Comparison of ENCODE assay signal across 12 mouse cellular contexts in the genomic region with DNA sequence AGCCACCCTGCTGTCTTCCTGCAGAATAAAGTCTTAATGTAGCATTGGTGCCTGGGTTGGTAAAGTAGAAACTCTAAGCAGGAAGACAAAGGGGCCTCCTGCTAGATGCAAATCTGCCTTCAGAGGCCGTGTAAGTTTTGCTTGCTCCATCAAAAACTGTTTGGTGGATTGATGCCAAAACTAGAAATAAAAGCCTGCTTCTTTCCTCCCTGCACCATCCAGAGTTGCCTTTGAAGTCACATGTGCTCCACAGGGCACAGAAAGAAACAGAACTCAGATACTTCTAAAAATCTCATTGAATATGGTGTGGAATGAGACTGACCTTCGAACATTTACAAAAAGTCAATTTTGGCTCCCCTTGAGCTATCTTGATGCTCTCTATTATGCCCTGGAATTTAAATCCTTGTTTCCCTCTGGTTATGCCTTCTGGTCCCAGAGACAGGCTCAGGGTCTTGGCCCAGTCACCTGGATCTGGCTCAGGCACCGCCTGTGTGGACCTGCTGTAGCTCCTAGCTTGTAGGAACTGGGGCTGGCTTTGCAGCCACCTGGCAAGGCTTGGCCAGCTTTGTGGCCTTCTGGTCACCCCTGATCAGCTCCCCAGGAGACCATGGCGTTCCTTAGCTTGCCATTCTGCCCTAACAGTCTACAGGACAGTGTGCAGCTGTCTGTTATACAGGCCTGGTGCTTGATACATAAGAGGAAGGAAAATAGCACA. TPM values are rescaled to one million over a fixed set of nuclear protein-coding genes. Genes with fewer than 3 reads are reported as not detected.
DNase-seq lines count a peak whose midpoint lies in the region; ATAC-seq and TF ChIP-seq lines count a peak whose summit lies in the region.
"Had no signal": no experiment of that assay in that cellular context is flagged by ENCODE, and none has a peak within 500 bp of the region (broad histone marks: within the 10 kb centered on the region; RNA-seq: fewer than 3 reads in every experiment).

No protein-coding gene starts in this region.

- H3K27me3 ChIP-seq in limb, embryonic 14.5 days (ENCODE audit: control insufficient read depth, insufficient read depth, low read length) = no peaks in the 10 kb centered on the region
- H3K27me3 ChIP-seq: liver, embryonic 13.5 days had no signal

- no peak overlapping the region for H3K4me3 ChIP-seq in limb, embryonic 14.5 days (replicated peaks; ENCODE audit: low read length)
- H3K4me3 ChIP-seq: liver, embryonic 13.5 days; midbrain, embryonic 12.5 days had no signal

- H3K36me3 ChIP-seq in limb, embryonic 14.5 days (ENCODE audit: control insufficient read depth, insufficient read depth, low read length) = no peaks in the 10 kb centered on the region
- H3K36me3 ChIP-seq: liver, embryonic 13.5 days; midbrain, embryonic 12.5 days had no signal

- ATAC-seq in limb, embryonic 14.5 days (ENCODE audit: low FRiP score, low read depth) = no peak

- WGBS in limb, embryonic 14.5 days = 50% methylated on average over 4 of the region's 4 CpGs

- H3K27ac ChIP-seq in limb, embryonic 14.5 days (replicated peaks; ENCODE audit: low read depth, low read length) = peak overlapping the region; percentile 34
- H3K27ac ChIP-seq: liver, embryonic 13.5 days; midbrain, embryonic 12.5 days had no signal

- H3K4me1 ChIP-seq in limb, embryonic 14.5 days (ENCODE audit: control insufficient read depth, insufficient read depth, low read length) = 0 out of 2 replicates have a peak, but pooled peaks cover 3% of the 10 kb centered on the region
- H3K4me1 ChIP-seq: liver, embryonic 13.5 days had no signal

- intact Hi-C loops in left cerebral cortex, postnatal 4 days (cut with DNase I) = no loop called here
- intact Hi-C loops in left cerebral cortex, postnatal 36 days (cut with DNase I) = no loop called here

- no peaks in the 10 kb centered on the region for H3K9me3 ChIP-seq in limb, embryonic 14.5 days (ENCODE audit: control insufficient read depth, low read length)
- H3K9me3 ChIP-seq: liver, embryonic 13.5 days; midbrain, embryonic 12.5 days had no signal

- peak; percentile 10 for DNase-seq in adrenal gland, postnatal 25 days
- no peak for DNase-seq in adrenal gland, postnatal 14 days
- peak; percentile 67 for DNase-seq in left cerebral cortex, postnatal 4 days
- no peak for DNase-seq in left cerebral cortex, postnatal 36 days (ENCODE audit: low spot score in 2 of 2)
- peak; percentile 96 for DNase-seq in cerebellum, adult 9-11 months
- peak; percentile 39 for DNase-seq in limb, embryonic 14.5 days (ENCODE audit: low spot score)
- no peak for DNase-seq in retina, postnatal 1 day
- DNase-seq in gastrocnemius, postnatal 10 days = no peak
- DNase-seq: gastrocnemius, postnatal 36 days; heart, postnatal 10 days; liver, embryonic 13.5 days had no signal

- no peak overlapping the region for H3K4me2 ChIP-seq in limb, embryonic 14.5 days (replicated peaks; ENCODE audit: low read depth, low read length, severe bottlenecking)
- H3K4me2 ChIP-seq: liver, embryonic 13.5 days; midbrain, embryonic 12.5 days had no signal

- H3K9ac ChIP-seq in limb, embryonic 14.5 days (ENCODE audit: low read depth, low read length, severe bottlenecking) = no peak overlapping the region
- H3K9ac ChIP-seq: liver, embryonic 13.5 days; midbrain, embryonic 12.5 days had no signal

- no peak for TF ChIP-seq POLR2A in limb, embryonic 14.5 days (IDR thresholded peaks at IDR 0.05; ENCODE audit: borderline replicate concordance, extremely low read depth, insufficient read depth, insufficient read length)

RNA-seq across cellular contexts. Expression of gene Nebl, which starts 47.8 kb away (rescaled TPM):
- total RNA-seq in adrenal gland, postnatal 25 days (2021) = 7.4 and 9.9 TPM in 2 replicates
- total RNA-seq in adrenal gland, postnatal 14 days (2021) = 7.3 and 10.5 TPM in 2 replicates
- total RNA-seq in left cerebral cortex, postnatal 4 days (2021) = 10 to 100 TPM; 28.1 to 36.5 TPM
- 10 to 100 TPM; 70.4 to 79.5 TPM for total RNA-seq in left cerebral cortex, postnatal 36 days (2021)
- polyA plus RNA-seq in limb, embryonic 14.5 days (2012; rRNA removed) = 8.8 and 14.3 TPM in 2 replicates
- 23.9 and 25.7 TPM in 2 replicates for polyA plus RNA-seq in limb, embryonic 14.5 days (2014; fragmentation: Nextera tagmentation; extraction: Ambion mirVana)
- 1 to 10 TPM; 1.0 to 1.1 TPM for total RNA-seq in gastrocnemius, postnatal 10 days (2021)

Comparison
In these comparisons a context has a peak if more than half of its experiments do, and no peak if none do; other contexts are left out.
1. DNase-seq: peak in adrenal gland, postnatal 25 days (single experiment), left cerebral cortex, postnatal 4 days (single experiment), cerebellum, adult 9-11 months (single experiment) and limb, embryonic 14.5 days (single experiment); none in adrenal gland, postnatal 14 days (single experiment), left cerebral cortex, postnatal 36 days (0 of 2), retina, postnatal 1 day (single experiment) and gastrocnemius, postnatal 10 days (single experiment).